Mouse (Mus musculus) MEL (cell line): ENCODE results near the gene Ank2.

Experiments used
- CTCF ChIP-seq, 3 experiments: IDR thresholded peaks in 2 of 3; conservative IDR thresholded peaks in 1 of 3; 2 replicates each; pipeline ENCODE4 v1.5.1; 2011 to 2012; ENCODE audit warnings: low read length in 3 of 3, low read depth in 2 of 3, mild to moderate bottlenecking in 2 of 3, improper control_type of control experiment in 1 of 3, inconsistent platforms in 1 of 3, mixed read lengths in 1 of 3, moderate library complexity in 1 of 3; ENCODE audit not compliant: control insufficient read depth in 1 of 3, insufficient read depth in 1 of 3, poor library complexity in 1 of 3, severe bottlenecking in 1 of 3
- GATA1 ChIP-seq: IDR thresholded peaks from 2 replicates; pipeline ENCODE4 v1.6.1; 2011; ENCODE audit warnings: low read depth, low read length, improper control_type of control experiment
- MYC ChIP-seq: IDR thresholded peaks from 2 replicates; pipeline ENCODE4 v1.6.1; 2011; ENCODE audit warnings: low read depth, mild to moderate bottlenecking, low read length, improper control_type of control experiment, moderate library complexity
- POLR2A ChIP-seq, 2 experiments: IDR thresholded peaks; 2 replicates each; pipeline ENCODE4 v1.6.1; 2011 to 2012; ENCODE audit warnings: low read length in 2 of 2, mild to moderate bottlenecking in 2 of 2, control low read depth in 1 of 2, improper control_type of control experiment in 1 of 2, low read depth in 1 of 2, moderate library complexity in 1 of 2; ENCODE audit not compliant: control insufficient read depth in 1 of 2, insufficient read depth in 1 of 2, poor library complexity in 1 of 2
- SIN3A ChIP-seq: IDR thresholded peaks from 2 replicates; pipeline ENCODE4 v1.6.1; 2012; ENCODE audit warnings: low read length, improper control_type of control experiment, inconsistent platforms
- USF1 ChIP-seq: IDR thresholded peaks from 2 replicates; pipeline ENCODE4 v1.6.1; 2014; ENCODE audit warnings: low read depth, mild to moderate bottlenecking, inconsistent platforms, low read length, improper control_type of control experiment, moderate library complexity
- ZC3H11A ChIP-seq: IDR thresholded peaks from 2 replicates; pipeline ENCODE4 v1.6.1; 2012; ENCODE audit warnings: low read depth, mild to moderate bottlenecking, inconsistent platforms, low read length, improper control_type of control experiment

DNA sequence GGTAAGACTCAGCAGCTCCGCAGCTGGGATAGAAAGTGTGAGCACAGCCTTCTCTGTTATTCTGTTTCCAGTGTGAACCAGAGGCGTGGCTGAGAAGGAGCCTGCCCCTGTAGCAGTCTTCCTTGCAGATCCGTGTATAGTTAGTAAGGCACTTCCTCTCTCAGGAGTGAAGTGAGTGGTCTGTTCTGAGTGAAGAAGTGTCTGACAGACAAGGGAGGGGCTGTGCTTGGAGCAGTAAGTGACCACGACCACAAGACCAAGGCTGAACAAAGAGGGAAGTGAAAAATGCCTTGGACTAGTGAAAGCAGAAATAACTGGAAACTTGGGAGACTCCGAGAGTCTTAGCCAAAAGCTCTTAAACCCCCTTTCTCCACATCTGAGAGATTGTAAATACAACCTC lies 143.9 kb downstream of the Ank2 start:
- TF ChIP-seq USF1 (no peak), MYC (no peak), ZC3H11A (no peak), CTCF (IDR thresholded peaks at IDR 0.05 in 2 of 3, conservative IDR thresholded peaks at IDR 0.05 in 1 of 3; ENCODE audit: control insufficient read depth in 1 of 3, insufficient read depth in 1 of 3, low read depth in 2 of 3, low read length in 3 of 3, poor library complexity in 1 of 3, severe bottlenecking in 1 of 3) (no peak), POLR2A (IDR thresholded peaks at IDR 0.05; ENCODE audit: control insufficient read depth in 1 of 2, insufficient read depth in 1 of 2, low read depth in 1 of 2, low read length in 2 of 2, poor library complexity in 1 of 2) (no peak), GATA1 (no peak), SIN3A (no peak)
